Mouse (Mus musculus) heart, embryonic 10.5 days (tissue): ENCODE measurements around the gene Chil3. TPM values are rescaled to one million over a fixed set of nuclear protein-coding genes. Genes with fewer than 3 reads are reported as not detected.
"Not testable (repeated sequence)": the region's sequence is repeated elsewhere in the genome, so short reads cannot be mapped to it uniquely, and the experiment has no call there.

Experiments
- DNase-seq: peaks from one replicate; pipeline ENCODE4 v3.0.0-alpha.2; 2017; ENCODE audit warnings: low spot score
- H3K27ac ChIP-seq: fragments of 300-500 bp; sonication (generic); 2 replicates; pipeline ENCODE4 v1.5.1; 2016; ENCODE audit warnings: mild to moderate bottlenecking
- H3K27me3 ChIP-seq: fragments of 300-500 bp; sonication (generic); 2 replicates; pipeline ENCODE4 v1.6.1; 2016; ENCODE audit warnings: mild to moderate bottlenecking; ENCODE audit not compliant: poor library complexity, insufficient read depth, severe bottlenecking
- H3K36me3 ChIP-seq: fragments of 300-500 bp; sonication (generic); 2 replicates; pipeline ENCODE4 v1.6.1; 2016; ENCODE audit warnings: mild to moderate bottlenecking, moderate library complexity
- H3K4me1 ChIP-seq: fragments of 300-500 bp; sonication (generic); 2 replicates; pipeline ENCODE4 v1.6.1; 2016; ENCODE audit warnings: mild to moderate bottlenecking
- H3K4me3 ChIP-seq: fragments of 300-500 bp; sonication (generic); 2 replicates; pipeline ENCODE4 v1.5.1; 2016; ENCODE audit warnings: mild to moderate bottlenecking, moderate library complexity
- H3K9me3 ChIP-seq: fragments of 300-500 bp; sonication (generic); 2 replicates; pipeline ENCODE4 v1.6.1; 2016; ENCODE audit warnings: mild to moderate bottlenecking, moderate library complexity
- WGBS: fragments of 180-500 bp; shearing (Covaris S2); methylation state at CpG from one replicate; pipeline ENCODE4 v1.1.7; 2016; 5-methylcytosine and 5-hydroxymethylcytosine counted together
- polyA plus RNA-seq: library from polyadenylated mRNA; unstranded; fragments of >200 nt; fragmentation: Nextera tagmentation; extraction: Ambion mirVana; gene quantifications from 2 replicates; pipeline ENCODE4 v1.2.1, GENCODE M21; 2016

The Chil3 gene
- polyA plus RNA-seq, result not detected in 2 replicates

DNA sequence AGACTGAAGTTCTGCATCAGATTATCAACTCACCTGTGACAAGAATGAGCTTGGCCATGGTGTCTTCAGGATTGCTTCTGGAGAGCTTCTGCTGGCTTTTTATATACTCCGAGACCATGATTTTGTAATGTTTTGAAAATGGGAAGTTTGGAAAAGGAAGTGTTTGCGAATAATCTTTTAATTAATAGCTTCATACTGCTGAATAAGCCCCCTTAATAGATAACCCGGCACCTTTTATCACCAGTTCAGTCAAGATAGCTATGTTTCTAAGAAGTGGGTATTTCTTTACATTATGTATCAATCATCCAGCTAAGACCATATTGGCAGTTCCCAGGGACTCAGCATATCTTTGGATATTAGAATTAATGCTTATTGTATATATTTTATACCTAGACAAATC is at the start of gene Chil3:
TSS of gene Chil3 (minus strand) at position 101 of the 400 bp plus-strand sequence.
- no peaks in the 10 kb centered on the region for H3K4me1 ChIP-seq
- no peak within 1 kb of the TSS for H3K27ac ChIP-seq
- no peaks in the 10 kb centered on the region for H3K27me3 ChIP-seq
- no peaks in the 10 kb centered on the region for H3K9me3 ChIP-seq
- WGBS, result 69% methylated on average over 3 of the region's 3 CpGs
- H3K4me3 ChIP-seq, result no peak within 1 kb of the TSS
- no peaks in the 10 kb centered on the region for H3K36me3 ChIP-seq
- DNase-seq, result no peak

- 60% methylated on average over 1 of the region's 1 CpGs for WGBS
- H3K27ac ChIP-seq, H3K27me3 ChIP-seq, DNase-seq, H3K4me1 ChIP-seq, H3K36me3 ChIP-seq, H3K4me3 ChIP-seq: not testable (repeated sequence)
- peaks cover 36% of the 10 kb centered on the region for H3K9me3 ChIP-seq
Measured at GRCm38 (mm10) chr3:106198030-106198429, 30.7 kb upstream of the Chil3 start.

- WGBS, result 66% methylated on average over 2 of the region's 2 CpGs
- not testable (repeated sequence) for H3K4me1 ChIP-seq, H3K27me3 ChIP-seq, DNase-seq, H3K27ac ChIP-seq, H3K4me3 ChIP-seq, H3K36me3 ChIP-seq
- peaks cover 36% of the 10 kb centered on the region for H3K9me3 ChIP-seq
Measured at GRCm38 (mm10) chr3:106197246-106197645, 29.9 kb upstream of the Chil3 start.

GRCm38 (mm10) chr3:106196276-106196675 is 28.9 kb upstream of the Chil3 start:
- no peak for DNase-seq
- Histone ChIP-seq H3K4me1 (no peaks in the 10 kb centered on the region), H3K9me3 (peaks cover 36% of the 10 kb centered on the region), H3K27ac (no peak overlapping the region), H3K36me3 (no peaks in the 10 kb centered on the region), H3K4me3 (no peak overlapping the region), H3K27me3 (no peaks in the 10 kb centered on the region)

DNA sequence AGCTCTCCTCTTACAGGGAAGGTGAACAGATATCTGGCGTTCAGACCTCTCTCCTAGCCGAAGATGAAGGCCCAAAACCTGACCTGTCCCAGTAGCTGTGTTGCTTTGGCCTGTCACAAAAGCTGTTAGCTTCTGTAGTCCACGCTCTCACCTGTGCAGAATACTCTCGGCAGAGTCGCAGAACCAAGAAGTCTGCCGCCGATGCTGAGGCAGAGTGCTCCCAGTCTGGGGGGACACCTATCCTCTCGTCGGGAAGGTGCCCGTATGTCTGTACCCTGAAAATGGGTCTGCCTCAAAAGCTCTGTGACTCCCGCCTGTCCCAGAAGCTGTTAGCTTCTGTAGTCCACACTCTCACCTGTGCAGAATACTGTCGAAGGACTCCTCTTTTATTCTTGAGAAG is 28.1 kb upstream of the Chil3 start:
- peaks cover 36% of the 10 kb centered on the region for H3K9me3 ChIP-seq
- no peaks in the 10 kb centered on the region for H3K36me3 ChIP-seq
- H3K27ac ChIP-seq, result no peak overlapping the region
- no peak for DNase-seq
- WGBS, result 85% methylated on average over 12 of the region's 12 CpGs
- H3K27me3 ChIP-seq, result no peaks in the 10 kb centered on the region
- no peak overlapping the region for H3K4me3 ChIP-seq
- no peaks in the 10 kb centered on the region for H3K4me1 ChIP-seq

- Histone ChIP-seq H3K36me3 (no peaks in the 10 kb centered on the region), H3K27ac (no peak overlapping the region), H3K9me3 (peaks cover 30% of the 10 kb centered on the region), H3K4me3 (no peak overlapping the region), H3K27me3 (no peaks in the 10 kb centered on the region), H3K4me1 (no peaks in the 10 kb centered on the region)
- WGBS, result 66% methylated on average over 2 of the region's 2 CpGs
- no peak for DNase-seq
Measured at GRCm38 (mm10) chr3:106187991-106188390, 20.6 kb upstream of the Chil3 start.

DNA sequence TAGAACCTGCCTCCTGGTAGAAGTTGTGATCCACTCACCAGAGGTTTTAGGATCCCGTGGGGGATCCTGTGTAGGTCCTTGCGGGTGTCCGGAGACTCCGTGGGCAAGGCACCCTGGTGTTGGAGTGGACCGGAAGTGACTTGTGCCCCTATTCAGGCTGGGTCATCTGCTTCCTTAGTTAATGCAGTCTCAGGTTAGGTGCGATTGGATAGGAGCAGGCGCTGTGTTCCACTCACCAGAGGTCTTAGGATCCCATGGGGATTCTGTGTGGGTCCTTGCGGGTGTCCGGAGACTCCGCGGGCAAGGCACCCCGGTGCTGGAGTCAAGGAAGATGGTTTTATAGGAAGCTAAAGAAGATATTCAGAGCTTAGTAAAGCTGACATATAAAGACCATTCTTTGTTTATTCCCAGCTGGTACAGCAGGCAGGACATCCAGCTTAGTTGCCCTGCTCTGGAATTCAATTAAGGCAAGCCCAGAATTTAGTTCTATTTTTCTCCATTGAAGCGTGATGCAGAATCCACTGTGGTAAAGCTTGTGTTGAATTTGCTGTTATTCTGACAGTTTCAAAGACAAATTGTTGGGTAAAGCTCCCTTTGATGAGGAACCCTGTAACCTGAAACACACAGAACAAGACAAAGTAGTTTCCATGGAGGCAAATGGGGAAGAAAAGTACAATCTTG is 10.3 kb upstream of the Chil3 start:
- peaks cover 18% of the 10 kb centered on the region for H3K9me3 ChIP-seq
- H3K27me3 ChIP-seq, result no peaks in the 10 kb centered on the region
- no peaks in the 10 kb centered on the region for H3K36me3 ChIP-seq
- no peak overlapping the region for H3K4me3 ChIP-seq
- WGBS, result 82% methylated on average over 13 of the region's 13 CpGs
- H3K27ac ChIP-seq, result no peak overlapping the region
- DNase-seq, result no peak
- no peaks in the 10 kb centered on the region for H3K4me1 ChIP-seq

DNA sequence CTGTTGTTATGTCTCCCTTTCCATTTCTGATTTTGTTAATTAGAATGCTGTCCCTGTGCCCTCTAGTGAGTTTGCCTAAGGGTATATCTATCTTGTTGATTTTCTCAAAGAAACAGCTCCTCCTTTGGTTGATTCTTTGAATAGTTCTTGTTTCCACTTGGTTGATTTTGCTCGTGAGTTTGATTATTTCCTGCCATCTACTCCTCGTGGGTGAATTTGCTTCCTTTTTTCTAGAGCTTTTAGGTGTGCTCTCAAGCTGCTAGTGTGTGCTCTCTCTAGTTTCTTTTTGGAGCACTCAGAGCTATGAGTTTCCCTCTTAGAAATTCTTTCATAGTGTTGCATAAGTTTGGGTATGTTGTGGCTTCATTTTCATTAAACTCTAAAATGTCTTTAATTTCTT is 7.6 kb upstream of the Chil3 start:
- not testable (repeated sequence) for H3K27ac ChIP-seq, H3K27me3 ChIP-seq, H3K4me3 ChIP-seq, H3K36me3 ChIP-seq, H3K4me1 ChIP-seq, H3K9me3 ChIP-seq, DNase-seq
- 60% methylated on average over 2 of the region's 2 CpGs for WGBS

DNA sequence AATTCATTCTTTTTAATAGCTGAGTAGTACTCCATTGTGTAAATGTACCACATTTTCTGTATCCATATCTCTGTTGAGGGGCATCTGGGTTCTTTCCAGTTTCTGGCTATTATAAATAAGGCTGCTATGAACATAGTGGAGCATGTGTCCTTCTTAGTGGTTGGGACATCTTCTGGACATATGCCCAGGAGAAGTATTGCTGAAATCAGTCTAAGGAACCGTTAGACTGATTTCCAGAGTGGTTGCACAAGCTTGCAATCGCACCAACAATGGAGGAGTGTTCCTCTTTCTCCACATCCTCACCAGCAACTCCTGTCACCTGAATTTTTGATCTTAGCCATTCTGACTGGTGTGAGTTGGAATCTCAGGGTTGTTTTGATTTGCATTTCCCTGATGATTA is 5.1 kb upstream of the Chil3 start:
- WGBS, result 65% methylated on average over 2 of the region's 2 CpGs
- H3K36me3 ChIP-seq, DNase-seq, H3K27me3 ChIP-seq, H3K27ac ChIP-seq, H3K4me1 ChIP-seq, H3K4me3 ChIP-seq, H3K9me3 ChIP-seq: not testable (repeated sequence)

DNA sequence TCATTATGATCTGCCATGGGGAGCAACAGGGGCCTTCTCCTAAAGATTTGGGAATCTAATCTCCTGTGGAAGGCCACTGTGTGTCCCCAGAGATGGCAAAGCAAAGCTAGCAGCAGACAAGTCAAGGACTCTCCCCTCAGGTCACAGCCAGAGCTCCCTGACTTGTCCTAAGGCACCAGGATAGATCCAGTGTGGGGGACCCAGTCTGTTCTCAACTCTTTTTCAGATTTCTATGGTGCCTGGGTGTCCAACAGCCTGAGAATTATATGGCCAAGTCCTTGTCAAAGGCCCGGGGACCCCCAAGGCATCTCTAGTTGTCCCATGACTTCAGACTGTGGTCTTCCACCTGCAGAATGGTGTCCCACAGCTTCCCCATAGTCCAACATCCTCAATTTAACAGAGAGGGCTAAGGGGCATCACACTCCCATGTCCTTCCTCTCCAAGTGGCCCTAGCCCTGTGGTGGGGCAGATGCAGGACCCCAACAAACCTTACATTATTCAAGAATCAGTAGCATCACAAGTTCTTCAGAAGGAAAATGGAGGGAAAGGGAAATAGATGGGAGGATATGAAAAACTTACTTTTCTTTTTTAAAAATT is 3.9 kb upstream of the Chil3 start:
- H3K9me3 ChIP-seq, result no peaks in the 10 kb centered on the region
- H3K36me3 ChIP-seq, result no peaks in the 10 kb centered on the region
- H3K27ac ChIP-seq, result no peak overlapping the region
- no peaks in the 10 kb centered on the region for H3K27me3 ChIP-seq
- no peak overlapping the region for H3K4me3 ChIP-seq
- WGBS, result 75% methylated on average over 1 of the region's 1 CpGs
- H3K4me1 ChIP-seq, result no peaks in the 10 kb centered on the region
- DNase-seq, result no peak

- no peaks in the 10 kb centered on the region for H3K4me1 ChIP-seq
- H3K27me3 ChIP-seq, result no peaks in the 10 kb centered on the region
- WGBS, result 38% methylated on average over 1 of the region's 1 CpGs
- H3K27ac ChIP-seq, result no peak overlapping the region
- H3K36me3 ChIP-seq, result no peaks in the 10 kb centered on the region
- no peak for DNase-seq
- no peak overlapping the region for H3K4me3 ChIP-seq
- no peaks in the 10 kb centered on the region for H3K9me3 ChIP-seq
Measured at GRCm38 (mm10) chr3:106170522-106171053, 3.2 kb upstream of the Chil3 start.

- H3K4me3 ChIP-seq, result no peak overlapping the region
- H3K9me3 ChIP-seq, result peaks cover 12% of the 10 kb centered on the region; the same call in 1 of the 2 replicates
- H3K36me3 ChIP-seq, result no peaks in the 10 kb centered on the region
- no peak for DNase-seq
- no peaks in the 10 kb centered on the region for H3K4me1 ChIP-seq
- WGBS, result 76% methylated on average over 2 of the region's 2 CpGs
- no peak overlapping the region for H3K27ac ChIP-seq
- no peaks in the 10 kb centered on the region for H3K27me3 ChIP-seq
Measured at GRCm38 (mm10) chr3:106154413-106154812, 13.0 kb downstream of the Chil3 start.

DNA sequence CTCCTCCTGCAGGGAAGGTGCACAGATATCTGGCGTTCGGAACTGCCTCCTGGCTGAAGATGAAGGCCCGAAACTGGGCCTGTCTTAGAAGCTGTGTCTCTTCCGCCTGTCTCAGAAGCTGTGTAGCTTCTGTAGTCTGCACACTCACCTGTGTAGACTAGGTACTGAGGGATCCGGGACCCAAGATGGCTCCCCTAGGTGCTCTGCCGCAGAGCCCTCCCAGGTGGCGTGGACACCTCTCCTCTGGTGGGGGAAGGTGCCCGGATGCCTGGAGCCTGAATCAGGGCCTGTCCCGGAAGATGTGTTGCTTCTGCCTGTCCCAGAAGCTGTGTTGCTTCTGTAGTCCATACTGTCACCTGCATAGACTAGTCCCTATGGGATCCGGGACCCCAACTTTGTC is 23.3 kb downstream of the Chil3 start:
- H3K36me3 ChIP-seq, result no peaks in the 10 kb centered on the region
- H3K9me3 ChIP-seq, result peaks cover 19% of the 10 kb centered on the region
- H3K27me3 ChIP-seq, result no peaks in the 10 kb centered on the region
- H3K4me1 ChIP-seq, result no peaks in the 10 kb centered on the region
- H3K27ac ChIP-seq, result no peak overlapping the region
- no peak for DNase-seq
- no peak overlapping the region for H3K4me3 ChIP-seq
- WGBS, result 81% methylated on average over 10 of the region's 10 CpGs
